Mouse (Mus musculus): ENCODE measurements around the gene Per3.

DNA sequence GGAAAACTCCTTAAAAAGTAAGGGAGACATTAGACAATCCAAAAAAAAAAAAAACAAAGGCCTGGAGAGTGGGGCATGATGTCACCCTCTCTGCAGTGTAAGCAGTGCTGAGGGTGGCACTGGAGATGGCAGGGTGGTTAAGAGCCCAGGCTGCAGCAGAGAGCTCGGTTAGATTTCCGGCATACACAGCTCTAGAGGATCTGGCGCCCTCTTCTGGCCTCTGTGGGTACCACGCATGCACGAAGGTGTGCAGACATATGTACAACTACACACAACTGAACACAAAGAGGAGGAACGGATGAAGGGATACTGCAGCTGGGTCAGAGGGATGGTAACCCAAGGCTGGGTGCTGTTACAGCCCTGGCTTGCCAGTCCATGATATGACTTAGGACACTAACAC lies 37.5 kb downstream of the Per3 start:
- TF ChIP-seq POLR2A (IDR thresholded peaks at IDR 0.05; ENCODE audit: insufficient read depth, low read depth, low read length) (no peak), CTCF (IDR thresholded peaks at IDR 0.05; ENCODE audit: insufficient read depth, low read depth, low read length) (peak; percentile 34; the same call in 1 of the 2 replicates)

All from olfactory bulb, adult 2 months (tissue).